Comparison of ENCODE assay signal across 19 mouse cellular contexts in genomic region chr15:90789941-90790340, GRCm38 (mm10).
"Had no signal": no experiment of that assay in that cellular context is flagged by ENCODE, and none has a peak within 500 bp of the region (broad histone marks: within the 10 kb centered on the region; RNA-seq: fewer than 3 reads in every experiment).

No protein-coding gene starts in this region.

- H3K9me3 ChIP-seq: intestine, embryonic 15.5 days; kidney, embryonic 15.5 days; limb, embryonic 10.5 days; limb, embryonic 13.5 days; liver, embryonic 12.5 days; liver, embryonic 15.5 days; midbrain, embryonic 12.5 days; midbrain, embryonic 15.5 days; neural tube, embryonic 12.5 days; neural tube, embryonic 15.5 days had no signal

- H3K27ac ChIP-seq: intestine, embryonic 15.5 days; kidney, embryonic 15.5 days; limb, embryonic 10.5 days; limb, embryonic 13.5 days; liver, embryonic 12.5 days; liver, embryonic 15.5 days; midbrain, embryonic 12.5 days; midbrain, embryonic 15.5 days; neural tube, embryonic 12.5 days; neural tube, embryonic 15.5 days had no signal

- DNase-seq: kidney, adult 11 months; kidney, adult 8-10 months; kidney, postnatal 10 days; kidney, postnatal 36 days; liver; lung, adult 18-20 months; thymus, adult 18-20 months; thymus, postnatal 36 days had no signal

- ATAC-seq: intestine, embryonic 15.5 days; liver, embryonic 12.5 days; midbrain, embryonic 15.5 days had no signal

- H3K36me3 ChIP-seq: intestine, embryonic 15.5 days; kidney, embryonic 15.5 days; limb, embryonic 10.5 days; limb, embryonic 13.5 days; liver, embryonic 12.5 days; liver, embryonic 15.5 days; midbrain, embryonic 12.5 days; midbrain, embryonic 15.5 days; neural tube, embryonic 12.5 days; neural tube, embryonic 15.5 days had no signal

- H3K9ac ChIP-seq: intestine, embryonic 15.5 days; kidney, embryonic 15.5 days; limb, embryonic 13.5 days; liver, embryonic 12.5 days; liver, embryonic 15.5 days; midbrain, embryonic 12.5 days; midbrain, embryonic 15.5 days; neural tube, embryonic 12.5 days; neural tube, embryonic 15.5 days had no signal

- H3K4me3 ChIP-seq: intestine, embryonic 15.5 days; kidney, embryonic 15.5 days; limb, embryonic 10.5 days; limb, embryonic 13.5 days; liver, embryonic 12.5 days; liver, embryonic 15.5 days; megakaryocyte, embryonic 14.5 days; midbrain, embryonic 12.5 days; midbrain, embryonic 15.5 days; neural tube, embryonic 12.5 days; neural tube, embryonic 15.5 days had no signal

- H3K4me2 ChIP-seq: intestine, embryonic 15.5 days; kidney, embryonic 15.5 days; limb, embryonic 13.5 days; liver, embryonic 12.5 days; liver, embryonic 15.5 days; midbrain, embryonic 12.5 days; midbrain, embryonic 15.5 days; neural tube, embryonic 12.5 days; neural tube, embryonic 15.5 days had no signal

- H3K27me3 ChIP-seq: intestine, embryonic 15.5 days; kidney, embryonic 15.5 days; limb, embryonic 13.5 days; liver, embryonic 12.5 days; liver, embryonic 15.5 days; megakaryocyte, embryonic 14.5 days; midbrain, embryonic 12.5 days; midbrain, embryonic 15.5 days; neural tube, embryonic 12.5 days; neural tube, embryonic 15.5 days had no signal

- H3K4me1 ChIP-seq: intestine, embryonic 15.5 days; kidney, embryonic 15.5 days; limb, embryonic 13.5 days; liver, embryonic 12.5 days; liver, embryonic 15.5 days; megakaryocyte, embryonic 14.5 days; midbrain, embryonic 12.5 days; midbrain, embryonic 15.5 days; neural tube, embryonic 12.5 days; neural tube, embryonic 15.5 days had no signal
